Mouse (Mus musculus): ENCODE data around the gene Elane.

The Elane gene

GRCm38 (mm10) chr10:79886054-79886453 is at the start of gene Elane:
Gene Elane, plus strand, starts transcription at chr10:79886247.
- no peak for DNase-seq (ENCODE audit: extremely low read depth, low read depth)

- no peak for DNase-seq (ENCODE audit: extremely low read depth, low read depth)
Measured at GRCm38 (mm10) chr10:79836918-79837317, 49.1 kb upstream of the Elane start.

- DNase-seq (ENCODE audit: extremely low read depth, low read depth), result no peak
Measured at GRCm38 (mm10) chr10:79838151-79838550, 47.9 kb upstream of the Elane start.

GRCm38 (mm10) chr10:79840091-79840490 is 46.0 kb upstream of the Elane start:
- DNase-seq (ENCODE audit: extremely low read depth, low read depth), result no peak

GRCm38 (mm10) chr10:79840644-79841551 is 45.1 kb upstream of the Elane start:
- DNase-seq (ENCODE audit: extremely low read depth, low read depth), result no peak

GRCm38 (mm10) chr10:79842322-79842721 is 43.7 kb upstream of the Elane start:
- DNase-seq (ENCODE audit: extremely low read depth, low read depth), result no peak

- no peak for DNase-seq (ENCODE audit: extremely low read depth, low read depth)
Measured at GRCm38 (mm10) chr10:79843476-79843875, 42.6 kb upstream of the Elane start.

GRCm38 (mm10) chr10:79846553-79846952 is 39.5 kb upstream of the Elane start:
- no peak for DNase-seq (ENCODE audit: extremely low read depth, low read depth)

GRCm38 (mm10) chr10:79849941-79850628 is 36.0 kb upstream of the Elane start:
- no peak for DNase-seq (ENCODE audit: extremely low read depth, low read depth)

- DNase-seq (ENCODE audit: extremely low read depth, low read depth), result no peak
Measured at GRCm38 (mm10) chr10:79851653-79852052, 34.4 kb upstream of the Elane start.

- no peak for DNase-seq (ENCODE audit: extremely low read depth, low read depth)
Measured at GRCm38 (mm10) chr10:79852107-79852789, 33.8 kb upstream of the Elane start.

- no peak for DNase-seq (ENCODE audit: extremely low read depth, low read depth)
Measured at GRCm38 (mm10) chr10:79852827-79853226, 33.2 kb upstream of the Elane start.

GRCm38 (mm10) chr10:79853392-79853791 is 32.7 kb upstream of the Elane start:
- DNase-seq (ENCODE audit: extremely low read depth, low read depth), result no peak

GRCm38 (mm10) chr10:79853860-79854795 is 31.9 kb upstream of the Elane start, which contains the start of gene Ptbp1:
Gene Ptbp1, plus strand, starts transcription at chr10:79854427.
- DNase-seq (ENCODE audit: extremely low read depth, low read depth), result peak; percentile 98

GRCm38 (mm10) chr10:79854801-79855541 is 31.1 kb upstream of the Elane start:
- DNase-seq (ENCODE audit: extremely low read depth, low read depth), result no peak

- DNase-seq (ENCODE audit: extremely low read depth, low read depth), result no peak
Measured at GRCm38 (mm10) chr10:79855558-79856184, 30.4 kb upstream of the Elane start.

GRCm38 (mm10) chr10:79856280-79856679 is 29.8 kb upstream of the Elane start:
- DNase-seq (ENCODE audit: extremely low read depth, low read depth), result no peak

- no peak for DNase-seq (ENCODE audit: extremely low read depth, low read depth)
Measured at GRCm38 (mm10) chr10:79856704-79857451, 29.2 kb upstream of the Elane start.

GRCm38 (mm10) chr10:79857452-79857811 is 28.6 kb upstream of the Elane start:
- DNase-seq (ENCODE audit: extremely low read depth, low read depth), result no peak
